Mouse (Mus musculus) heart, postnatal 0 days (tissue): Measurements from ENCODE around the gene Trem2.

ENCODE experiments used
- CTCF ChIP-seq: IDR thresholded peaks from 2 replicates; pipeline ENCODE4 v1.5.1; 2016; ENCODE audit warnings: antibody characterized with exemption, control low read depth, low read depth
- EP300 ChIP-seq: IDR thresholded peaks from 2 replicates; pipeline ENCODE4 v1.6.1; 2016; ENCODE audit warnings: antibody characterized with exemption, low read depth

DNA sequence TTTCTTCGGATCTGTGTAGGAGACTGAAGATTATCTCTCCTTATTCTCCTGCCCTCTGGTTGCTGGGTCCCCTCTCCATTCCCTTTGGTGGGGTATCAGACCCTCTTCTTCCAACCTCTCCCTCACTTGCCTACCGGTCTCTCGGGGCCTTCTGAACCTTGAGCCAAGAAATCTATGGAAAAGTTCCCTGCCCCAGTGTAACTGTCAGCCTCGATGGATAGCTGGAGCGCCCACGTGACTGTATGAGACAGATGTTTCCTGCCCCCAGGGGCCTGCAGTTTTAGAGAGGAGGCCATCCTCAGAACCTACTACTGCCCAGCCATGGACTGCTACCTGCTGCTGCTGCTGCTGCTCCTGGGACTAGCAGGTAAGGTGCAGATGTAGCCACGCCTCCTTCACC is 13.4 kb downstream of the Trem2 start, which contains the start of gene Treml1:
- no peak for TF ChIP-seq CTCF
- TF ChIP-seq EP300: no peak
